Mouse (Mus musculus): ENCODE data around the gene Sap30l. TPM values are rescaled to one million over a fixed set of nuclear protein-coding genes. Genes with fewer than 3 reads are reported as not detected.
A peak's percentile ranks its signal among the peaks of the same experiment; 100 is the strongest.
"Not testable (repeated sequence)": the region's sequence is repeated elsewhere in the genome, so short reads cannot be mapped to it uniquely, and the experiment has no call there.

The Sap30l gene
- total RNA-seq, 4 experiments from 2014 or later, result 47.2 to 59.8 (median 55.3) TPM

GRCm38 (mm10) chr11:57800266-57800951 is 1.0 kb upstream of the Sap30l start:
- no peak for DNase-seq (ENCODE audit: low spot score in 2 of 2)

- DNase-seq (ENCODE audit: low spot score in 2 of 2), result peak; percentile 34 to 37
These were observed 501 bp downstream of the Sap30l start for GRCm38 (mm10) chr11:57801766-57802510.

DNA sequence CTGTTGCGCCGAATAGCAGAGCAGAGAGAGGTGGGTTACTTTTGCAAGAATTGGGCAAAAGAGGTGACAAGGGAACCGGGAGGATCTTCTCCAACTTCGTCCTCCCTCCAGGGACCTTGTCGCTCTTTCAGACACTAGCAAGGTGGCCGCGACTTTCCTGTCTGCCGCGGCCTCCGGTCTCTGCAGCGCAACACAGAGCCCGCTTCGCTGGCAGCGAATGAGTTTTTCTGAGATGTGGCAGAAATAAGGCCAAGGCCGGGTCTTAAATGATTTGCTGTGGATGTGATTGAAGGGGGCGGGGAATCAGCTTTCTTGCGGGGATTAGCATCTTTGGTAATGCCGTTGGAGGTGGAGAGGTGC is 1.1 kb downstream of the Sap30l start:
- no peak for DNase-seq (ENCODE audit: low spot score in 2 of 2)

GRCm38 (mm10) chr11:57805047-57805446 is 3.6 kb downstream of the Sap30l start:
- DNase-seq (ENCODE audit: low spot score in 2 of 2), result no peak

GRCm38 (mm10) chr11:57809017-57809731 is 7.7 kb downstream of the Sap30l start:
- DNase-seq (ENCODE audit: low spot score in 2 of 2), result no peak

GRCm38 (mm10) chr11:57809732-57810098 is 8.3 kb downstream of the Sap30l start:
- no peak for DNase-seq (ENCODE audit: low spot score in 2 of 2)

DNA sequence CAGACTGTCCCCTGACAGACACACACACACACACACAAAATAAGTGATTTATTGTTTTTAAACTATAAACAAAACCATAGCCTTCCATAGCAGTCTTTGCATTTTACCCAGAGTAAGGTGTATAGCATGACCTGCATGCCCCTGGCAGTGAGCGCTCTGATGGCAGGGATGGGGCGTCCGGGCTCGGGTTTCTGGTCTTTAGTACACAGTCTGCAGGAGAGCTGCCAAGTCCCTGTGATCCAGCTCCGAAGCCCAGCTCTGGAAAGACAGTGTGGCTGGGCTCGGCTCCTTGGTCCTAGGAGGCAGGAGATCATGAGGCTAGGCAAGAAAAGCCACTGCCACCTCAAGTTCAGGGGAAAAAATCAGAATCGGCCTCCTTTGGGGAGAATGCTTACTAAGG is 9.6 kb downstream of the Sap30l start:
- DNase-seq (ENCODE audit: low spot score in 2 of 2), result peak; percentile 47 to 74

- no peak for DNase-seq (ENCODE audit: low spot score in 2 of 2)
These were observed 10.8 kb downstream of the Sap30l start for GRCm38 (mm10) chr11:57812212-57812611.

GRCm38 (mm10) chr11:57813641-57814040 is 12.2 kb downstream of the Sap30l start:
- DNase-seq (ENCODE audit: low spot score in 2 of 2), result no peak

GRCm38 (mm10) chr11:57818189-57818588 is 16.8 kb downstream of the Sap30l start:
- no peak for DNase-seq (ENCODE audit: low spot score in 2 of 2)

- DNase-seq (ENCODE audit: low spot score in 2 of 2), result peak; percentile 55 to 59
These were observed 18.7 kb downstream of the Sap30l start for GRCm38 (mm10) chr11:57819999-57820581.

GRCm38 (mm10) chr11:57823159-57823558 is 21.7 kb downstream of the Sap30l start:
- DNase-seq (ENCODE audit: low spot score in 2 of 2), result not testable (repeated sequence)

DNA sequence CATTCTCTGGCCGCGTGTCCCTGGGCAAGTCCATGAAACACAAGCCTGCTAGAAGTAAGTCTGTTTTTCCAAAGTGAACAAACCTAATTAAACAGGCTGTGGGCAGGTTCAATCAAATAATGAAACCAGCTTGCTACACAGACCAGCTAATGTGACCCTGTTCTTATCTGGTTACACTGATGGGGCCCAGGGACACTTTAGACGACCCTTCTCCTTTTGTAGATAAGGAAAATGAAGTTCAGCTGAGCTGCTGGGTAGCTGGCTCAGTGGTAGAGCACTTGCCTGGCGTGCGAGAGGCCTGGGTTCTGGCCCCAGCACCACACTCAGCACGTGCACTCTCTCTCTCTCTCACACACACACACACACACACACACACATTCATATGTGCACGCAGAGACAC is 22.3 kb downstream of the Sap30l start:
- DNase-seq (ENCODE audit: low spot score in 2 of 2), result no peak

- DNase-seq (ENCODE audit: low spot score in 2 of 2), result not testable (repeated sequence)
These were observed 23.8 kb downstream of the Sap30l start for GRCm38 (mm10) chr11:57825234-57825633.

DNA sequence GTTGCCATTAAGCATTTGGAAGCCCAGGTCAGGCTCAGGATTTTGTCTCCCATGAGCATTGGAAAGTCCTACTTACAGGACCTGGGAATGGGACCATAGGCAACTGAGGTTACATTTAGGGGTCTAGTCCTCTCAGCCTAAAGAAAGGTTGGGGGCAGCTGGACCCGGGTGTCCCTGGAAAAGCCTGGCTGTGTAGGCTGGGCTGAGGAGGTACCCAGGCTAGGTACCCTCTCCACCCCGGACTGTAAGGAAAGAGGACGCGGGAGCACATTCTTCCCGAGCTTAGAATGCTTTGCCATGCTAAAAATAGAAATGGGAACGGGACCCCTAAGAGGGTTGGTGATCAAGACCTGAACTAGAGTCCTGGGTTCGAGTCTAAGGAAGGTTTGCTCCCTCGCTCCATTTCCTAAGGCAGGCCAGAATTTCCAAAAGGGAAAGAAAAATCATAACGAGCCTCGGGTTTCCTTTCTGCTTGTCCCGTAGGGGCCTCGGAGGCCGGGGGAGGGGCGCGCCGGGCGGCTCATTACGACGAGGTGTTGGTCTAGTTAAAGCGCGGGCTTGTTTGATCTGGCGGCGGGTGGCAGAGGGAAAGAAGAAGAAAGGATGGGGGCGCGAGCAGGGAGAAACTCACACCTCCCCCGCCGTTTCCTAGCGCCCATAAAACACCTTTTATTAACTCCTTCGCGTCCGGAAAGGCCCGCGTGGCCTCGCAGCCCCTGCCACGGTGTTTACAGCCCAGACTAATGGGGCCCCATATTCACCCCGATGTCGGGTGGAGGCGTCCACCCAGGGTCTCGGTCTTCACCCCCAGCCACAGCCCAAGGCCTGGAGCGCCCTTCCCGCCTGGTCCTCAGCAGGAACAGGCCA is 25.8 kb downstream of the Sap30l start:
- no peak for DNase-seq (ENCODE audit: low spot score in 2 of 2)

GRCm38 (mm10) chr11:57827915-57828545 is 26.6 kb downstream of the Sap30l start:
- DNase-seq (ENCODE audit: low spot score in 2 of 2), result no peak

DNA sequence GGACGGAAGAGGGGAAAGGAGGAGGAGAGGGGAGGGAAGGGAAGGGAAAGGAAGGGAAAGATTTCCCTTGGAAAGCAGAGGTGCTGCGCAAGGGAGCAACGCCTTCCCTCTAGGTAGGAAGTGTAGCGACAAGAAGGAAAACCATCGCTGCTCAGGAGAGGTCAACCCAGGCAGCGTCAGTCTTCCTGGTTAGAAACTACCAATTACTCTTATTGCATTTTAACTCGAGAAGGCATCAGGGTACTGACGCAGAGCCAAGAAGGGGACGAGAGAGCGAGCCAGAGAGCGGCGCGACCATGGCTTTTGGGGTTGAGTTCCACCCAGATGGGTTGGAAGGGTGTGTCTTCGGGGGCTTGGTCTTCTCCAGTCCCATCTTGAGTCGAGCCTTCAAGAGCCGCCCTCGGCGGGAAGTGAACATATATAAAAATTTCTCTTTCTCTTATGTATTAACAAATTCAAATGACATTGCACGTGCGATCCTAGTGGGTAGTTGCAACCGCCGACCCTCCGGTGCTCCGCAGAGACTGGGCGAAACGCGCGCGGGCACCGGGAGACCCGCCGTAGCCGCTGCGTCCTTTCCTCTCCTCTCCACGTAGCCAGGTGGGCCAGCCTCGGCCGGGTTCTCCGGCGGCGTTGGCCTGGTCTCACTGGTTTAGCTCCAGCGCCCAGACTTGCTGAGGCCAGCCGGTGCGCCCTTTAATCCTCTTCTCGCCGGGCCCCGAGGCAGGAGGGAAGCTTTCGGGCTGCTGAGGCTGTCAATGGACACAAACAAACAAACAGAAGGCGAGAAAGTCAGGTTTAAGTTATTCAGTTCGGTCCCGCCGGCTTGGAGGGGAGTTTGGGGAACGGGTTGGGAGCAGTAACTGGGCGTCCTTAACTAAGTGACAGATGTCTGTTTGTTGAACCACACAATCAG is 27.8 kb downstream of the Sap30l start:
- no peak for DNase-seq (ENCODE audit: low spot score in 2 of 2)

- DNase-seq (ENCODE audit: low spot score in 2 of 2), result no peak
These were observed 28.7 kb downstream of the Sap30l start for GRCm38 (mm10) chr11:57829871-57830775.
